Mouse (Mus musculus) cerebellum, adult (tissue): ENCODE measurements around the gene Plekha1.

Experiments
- ATAC-seq: cut with Nextera tagmentation; 2 replicates; pipeline ENCODE4 v1.9.2; 2017; ENCODE audit warnings: mild to moderate bottlenecking, moderate library complexity, mixed read lengths; ENCODE audit not compliant: insufficient number of reproducible peaks, low FRiP score, low TSS enrichment

The Plekha1 gene

GRCm38 (mm10) chr7:130910841-130911240 is 45.3 kb downstream of the Plekha1 start:
- ATAC-seq = no peak

GRCm38 (mm10) chr7:130914693-130915363 is 49.3 kb downstream of the Plekha1 start:
- ATAC-seq = no peak

GRCm38 (mm10) chr7:130918260-130918659 is 52.7 kb downstream of the Plekha1 start:
- ATAC-seq = no peak

- no peak for ATAC-seq
Measured at GRCm38 (mm10) chr7:130922981-130923731, 57.6 kb downstream of the Plekha1 start.

- ATAC-seq = no peak
Measured at GRCm38 (mm10) chr7:130930401-130930800, 64.8 kb downstream of the Plekha1 start.

GRCm38 (mm10) chr7:130932921-130933320 is 67.4 kb downstream of the Plekha1 start:
- ATAC-seq = no peak

GRCm38 (mm10) chr7:130934654-130935053 is 69.1 kb downstream of the Plekha1 start:
- ATAC-seq = no peak

GRCm38 (mm10) chr7:130935421-130935792 is 69.9 kb downstream of the Plekha1 start:
- ATAC-seq = no peak

- ATAC-seq = no peak
Measured at GRCm38 (mm10) chr7:130935793-130936471, 70.4 kb downstream of the Plekha1 start, which contains the start of gene Htra1. Gene Htra1, plus strand, starts transcription at chr7:130936111.

GRCm38 (mm10) chr7:130936472-130936951 is 71.0 kb downstream of the Plekha1 start:
- no peak for ATAC-seq

GRCm38 (mm10) chr7:130937266-130937841 is 71.8 kb downstream of the Plekha1 start:
- ATAC-seq = no peak

- no peak for ATAC-seq
Measured at GRCm38 (mm10) chr7:130938005-130938404, 72.4 kb downstream of the Plekha1 start.

- no peak for ATAC-seq
Measured at GRCm38 (mm10) chr7:130938896-130939295, 73.3 kb downstream of the Plekha1 start.

GRCm38 (mm10) chr7:130940733-130941132 is 75.2 kb downstream of the Plekha1 start:
- no peak for ATAC-seq

GRCm38 (mm10) chr7:130943280-130943895 is 77.8 kb downstream of the Plekha1 start:
- no peak for ATAC-seq

- no peak for ATAC-seq
Measured at GRCm38 (mm10) chr7:130944766-130945475, 79.4 kb downstream of the Plekha1 start.

- no peak for ATAC-seq
Measured at GRCm38 (mm10) chr7:130945730-130946129, 80.2 kb downstream of the Plekha1 start.

GRCm38 (mm10) chr7:130946303-130946702 is 80.7 kb downstream of the Plekha1 start:
- no peak for ATAC-seq

- no peak for ATAC-seq
Measured at GRCm38 (mm10) chr7:130948563-130949208, 83.1 kb downstream of the Plekha1 start.
